Mouse (Mus musculus): ENCODE data around the gene Glmp. TPM values are rescaled to one million over a fixed set of nuclear protein-coding genes. Genes with fewer than 3 reads are reported as not detected.
"Not testable (repeated sequence)": the region's sequence is repeated elsewhere in the genome, so short reads cannot be mapped to it uniquely, and the experiment has no call there.

The Glmp gene
- polyA plus RNA-seq (2016; fragmentation: Nextera tagmentation; extraction: Ambion mirVana), result 164 and 179 TPM in 2 replicates

GRCm38 (mm10) chr3:88324951-88325405 lies at the start of gene Glmp:
Gene Glmp, plus strand, starts transcription at chr3:88325023.
- peak; percentile 86 for DNase-seq (ENCODE audit: low spot score)
- H3K9me3 ChIP-seq, result no peaks in the 10 kb centered on the region
- WGBS, result under 1% methylated on average over 10 of the region's 10 CpGs
- H3K27me3 ChIP-seq (ENCODE audit: insufficient read depth, poor library complexity, severe bottlenecking), result no peaks in the 10 kb centered on the region
- peaks cover 13% of the 10 kb centered on the region for H3K4me1 ChIP-seq
- H3K36me3 ChIP-seq, result peaks cover 71% of the 10 kb centered on the region
- peak within 1 kb of the TSS; percentile 81 for H3K27ac ChIP-seq
- H3K4me3 ChIP-seq, result peak within 1 kb of the TSS; percentile 74

- no peak overlapping the region for H3K4me3 ChIP-seq
- no peak for DNase-seq (ENCODE audit: low spot score)
- no peaks in the 10 kb centered on the region for H3K36me3 ChIP-seq
- no peaks in the 10 kb centered on the region for H3K9me3 ChIP-seq
- H3K27me3 ChIP-seq (ENCODE audit: insufficient read depth, poor library complexity, severe bottlenecking), result no peaks in the 10 kb centered on the region
- no peak overlapping the region for H3K27ac ChIP-seq
- 80% methylated on average over 2 of the region's 2 CpGs for WGBS
- no peaks in the 10 kb centered on the region for H3K4me1 ChIP-seq
These were observed 48.7 kb upstream of the Glmp start for GRCm38 (mm10) chr3:88276121-88276520.

GRCm38 (mm10) chr3:88276529-88277143 lies 48.2 kb upstream of the Glmp start:
- H3K27ac ChIP-seq, result no peak overlapping the region
- DNase-seq (ENCODE audit: low spot score), result no peak
- H3K9me3 ChIP-seq, result no peaks in the 10 kb centered on the region
- 34% methylated on average over 7 of the region's 7 CpGs for WGBS
- H3K36me3 ChIP-seq, result no peaks in the 10 kb centered on the region
- H3K4me1 ChIP-seq, result no peaks in the 10 kb centered on the region
- H3K4me3 ChIP-seq, result no peak overlapping the region
- H3K27me3 ChIP-seq (ENCODE audit: insufficient read depth, poor library complexity, severe bottlenecking), result no peaks in the 10 kb centered on the region

GRCm38 (mm10) chr3:88280035-88280434 lies 44.8 kb upstream of the Glmp start:
- Histone ChIP-seq H3K36me3 (peaks cover 3% of the 10 kb centered on the region; the same call in 1 of the 2 replicates), H3K27ac (no peak overlapping the region), H3K27me3 (ENCODE audit: insufficient read depth, poor library complexity, severe bottlenecking) (no peaks in the 10 kb centered on the region), H3K4me1 (no peaks in the 10 kb centered on the region), H3K9me3 (no peaks in the 10 kb centered on the region), H3K4me3 (no peak overlapping the region)
- WGBS, result 87% methylated on average over 2 of the region's 2 CpGs
- no peak for DNase-seq (ENCODE audit: low spot score)

GRCm38 (mm10) chr3:88281141-88281916 lies 43.5 kb upstream of the Glmp start:
- H3K27me3 ChIP-seq (ENCODE audit: insufficient read depth, poor library complexity, severe bottlenecking); H3K27ac ChIP-seq; DNase-seq (ENCODE audit: low spot score); H3K9me3 ChIP-seq; H3K4me1 ChIP-seq; H3K4me3 ChIP-seq: not testable (repeated sequence)
- WGBS, result 66% methylated on average over 11 of the region's 11 CpGs
- peaks cover 11% of the 10 kb centered on the region for H3K36me3 ChIP-seq

- WGBS, result 96% methylated on average over 14 of the region's 14 CpGs
- H3K27me3 ChIP-seq (ENCODE audit: insufficient read depth, poor library complexity, severe bottlenecking); H3K9me3 ChIP-seq; H3K4me1 ChIP-seq; DNase-seq (ENCODE audit: low spot score); H3K4me3 ChIP-seq; H3K27ac ChIP-seq: not testable (repeated sequence)
- peaks cover 14% of the 10 kb centered on the region for H3K36me3 ChIP-seq
These were observed 39.8 kb upstream of the Glmp start for GRCm38 (mm10) chr3:88284815-88285564.

GRCm38 (mm10) chr3:88285565-88285895 lies 39.3 kb upstream of the Glmp start:
- H3K4me3 ChIP-seq, result not testable (repeated sequence)
- 50% methylated on average over 2 of the region's 2 CpGs for WGBS

GRCm38 (mm10) chr3:88287110-88287509 lies 37.7 kb upstream of the Glmp start, which contains the start of gene Gm38392:
Gene Gm38392, minus strand, starts transcription at chr3:88287210.
- H3K36me3 ChIP-seq, result peaks cover 14% of the 10 kb centered on the region
- no peaks in the 10 kb centered on the region for H3K27me3 ChIP-seq (ENCODE audit: insufficient read depth, poor library complexity, severe bottlenecking)
- no peaks in the 10 kb centered on the region for H3K4me1 ChIP-seq
- 96% methylated on average over 4 of the region's 4 CpGs for WGBS
- DNase-seq (ENCODE audit: low spot score), result no peak
- no peak within 1 kb of the TSS for H3K27ac ChIP-seq
- no peak within 1 kb of the TSS for H3K4me3 ChIP-seq
- no peaks in the 10 kb centered on the region for H3K9me3 ChIP-seq

More at GRCm38 (mm10) chr3:88285565-88285895, 39.3 kb upstream of the Glmp start:
- not testable (repeated sequence) for DNase-seq (ENCODE audit: low spot score); H3K27me3 ChIP-seq (ENCODE audit: insufficient read depth, poor library complexity, severe bottlenecking); H3K27ac ChIP-seq; H3K4me1 ChIP-seq; H3K9me3 ChIP-seq
- H3K36me3 ChIP-seq, result peaks cover 14% of the 10 kb centered on the region

- H3K27me3 ChIP-seq (ENCODE audit: insufficient read depth, poor library complexity, severe bottlenecking); H3K9me3 ChIP-seq; H3K4me1 ChIP-seq; H3K4me3 ChIP-seq; H3K27ac ChIP-seq; DNase-seq (ENCODE audit: low spot score): not testable (repeated sequence)
- peaks cover 14% of the 10 kb centered on the region for H3K36me3 ChIP-seq
- 78% methylated on average over 10 of the region's 10 CpGs for WGBS
These were observed 36.6 kb upstream of the Glmp start for GRCm38 (mm10) chr3:88288133-88288713.

GRCm38 (mm10) chr3:88291970-88292369 lies 32.9 kb upstream of the Glmp start:
- Histone ChIP-seq H3K27ac (no peak overlapping the region), H3K4me1 (peaks cover 6% of the 10 kb centered on the region; the same call in 1 of the 2 replicates), H3K36me3 (no peaks in the 10 kb centered on the region; the same call in 1 of the 2 replicates), H3K27me3 (ENCODE audit: insufficient read depth, poor library complexity, severe bottlenecking) (no peaks in the 10 kb centered on the region), H3K4me3 (no peak overlapping the region), H3K9me3 (no peaks in the 10 kb centered on the region)
- no peak for DNase-seq (ENCODE audit: low spot score)
- 67% methylated on average over 4 of the region's 4 CpGs for WGBS

GRCm38 (mm10) chr3:88295272-88295671 lies 29.6 kb upstream of the Glmp start:
- Histone ChIP-seq H3K27ac (peak overlapping the region; percentile 94), H3K36me3 (peaks cover 18% of the 10 kb centered on the region), H3K4me3 (peak overlapping the region; percentile 82; the same call in 1 of the 2 replicates), H3K4me1 (peaks cover 13% of the 10 kb centered on the region)
- not testable (repeated sequence) for H3K27me3 ChIP-seq (ENCODE audit: insufficient read depth, poor library complexity, severe bottlenecking); DNase-seq (ENCODE audit: low spot score); H3K9me3 ChIP-seq
- WGBS, result 82% methylated on average over 1 of the region's 1 CpGs

- Histone ChIP-seq H3K9me3 (no peaks in the 10 kb centered on the region), H3K4me3 (peak overlapping the region; percentile 82), H3K4me1 (peaks cover 13% of the 10 kb centered on the region), H3K27ac (peak overlapping the region; percentile 94), H3K27me3 (ENCODE audit: insufficient read depth, poor library complexity, severe bottlenecking) (no peaks in the 10 kb centered on the region), H3K36me3 (peaks cover 27% of the 10 kb centered on the region)
- no peak for DNase-seq (ENCODE audit: low spot score)
- whole genome bisulfite sequencing, result under 1% methylated on average over 12 of the region's 12 CpGs
These were observed 28.7 kb upstream of the Glmp start for GRCm38 (mm10) chr3:88296110-88296560.

Measured in heart, embryonic 10.5 days (tissue).